Mouse (Mus musculus) heart, adult 2 months (tissue): ENCODE data around the gene Sestd1. TPM values are rescaled to one million over a fixed set of nuclear protein-coding genes. Genes with fewer than 3 reads are reported as not detected.

Source experiments
- DNase-seq, 2 experiments: peaks; one replicate each; pipeline ENCODE4 v3.0.0; 2021
- H3K27ac ChIP-seq: fragments of 200-600 bp; 2 replicates; pipeline ENCODE4 v1.8.1; 2022
- H3K27me3 ChIP-seq: fragments of 200-500 bp; 2 replicates; pipeline ENCODE4 v1.6.1; 2012; ENCODE audit warnings: mild to moderate bottlenecking, low read length, inconsistent platforms, mixed read lengths; ENCODE audit not compliant: control insufficient read depth, insufficient read depth
- H3K36me3 ChIP-seq: fragments of 200-500 bp; 2 replicates; pipeline ENCODE4 v1.6.1; 2012; ENCODE audit warnings: low read length, inconsistent platforms; ENCODE audit not compliant: control insufficient read depth, insufficient read depth
- H3K4me1 ChIP-seq: fragments of 200-500 bp; 2 replicates; pipeline ENCODE4 v1.6.1; 2011; ENCODE audit warnings: low read length; ENCODE audit not compliant: control insufficient read depth, insufficient read depth
- H3K4me3 ChIP-seq: fragments of 200-600 bp; 2 replicates; pipeline ENCODE4 v1.8.1; 2022
- H3K79me2 ChIP-seq: fragments of 200-500 bp; replicated peaks from 2 replicates; pipeline ENCODE4 v1.6.1; 2012; ENCODE audit warnings: mild to moderate bottlenecking, inconsistent platforms, low read length, moderate library complexity, mixed read lengths; ENCODE audit not compliant: control insufficient read depth, insufficient read depth
- H3K9ac ChIP-seq: fragments of 200-500 bp; 2 replicates; pipeline ENCODE4 v1.6.1; 2012; ENCODE audit warnings: low read depth, mild to moderate bottlenecking, control low read depth, inconsistent platforms, low read length, mixed read lengths
- CTCF ChIP-seq: fragments of 200-600 bp; IDR thresholded peaks from 2 replicates; pipeline ENCODE4 v1.8.1; 2022; ENCODE audit warnings: antibody characterized with exemption, mild to moderate bottlenecking, moderate library complexity
- EP300 ChIP-seq: fragments of 200-500 bp; IDR thresholded peaks from 2 replicates; pipeline ENCODE4 v1.6.1; 2011; ENCODE audit warnings: low read depth, low read length, control low read depth; ENCODE audit not compliant: insufficient read depth
- POLR2A ChIP-seq: fragments of 200-500 bp; IDR thresholded peaks from 2 replicates; pipeline ENCODE4 v1.6.1; 2011; ENCODE audit warnings: mild to moderate bottlenecking, low read depth, low read length, control low read depth; ENCODE audit not compliant: insufficient read depth
- WGBS: fragments of 180-500 bp; shearing (Covaris S2); methylation state at CpG from one replicate; pipeline ENCODE4 v1.1.7; 2018; 5-methylcytosine and 5-hydroxymethylcytosine counted together
- intact Hi-C: fragments of 180-260 bp; cut with DNase I; formaldehyde crosslinking; loops from one replicate; pipeline ENCODE4 v1.15.1; 2025
- polyA plus RNA-seq: library from polyadenylated mRNA; depleted of rRNA; stranded (reverse); fragments of >200 nt; gene quantifications from 2 replicates; pipeline ENCODE4 v1.2.3, GENCODE M21; 2012
- total RNA-seq, 2 experiments: library from RNA; stranded (reverse); gene quantifications; 2 replicates each; pipeline ENCODE4 v1.2.3; 2021

Sestd1 gene
- total and polyA plus RNA-seq, 3 experiments = 9.0 to 21.2 (median 18.3) TPM

- TF ChIP-seq POLR2A = no peak
- no peak for TF ChIP-seq EP300
- TF ChIP-seq CTCF = no peak
- peak overlapping the region; percentile 87 for H3K27ac ChIP-seq
- peaks cover 5% of the 10 kb centered on the region for H3K4me1 ChIP-seq
- H3K4me3 ChIP-seq = no peak overlapping the region
- H3K36me3 ChIP-seq = peaks cover 4% of the 10 kb centered on the region
- WGBS = 89% methylated on average over 10 of the region's 10 CpGs
- no peak for DNase-seq
- intact Hi-C loops = no loop called here
- H3K27me3 ChIP-seq = no peaks in the 10 kb centered on the region
- no peak overlapping the region for H3K9ac ChIP-seq
- no peaks in the 10 kb centered on the region for H3K79me2 ChIP-seq
These were observed 33.5 kb upstream of the Sestd1 start for GRCm38 (mm10) chr2:77313846-77314245.

GRCm38 (mm10) chr2:77312616-77313015 is 32.2 kb upstream of the Sestd1 start:
- intact Hi-C loops = no loop called here

DNA sequence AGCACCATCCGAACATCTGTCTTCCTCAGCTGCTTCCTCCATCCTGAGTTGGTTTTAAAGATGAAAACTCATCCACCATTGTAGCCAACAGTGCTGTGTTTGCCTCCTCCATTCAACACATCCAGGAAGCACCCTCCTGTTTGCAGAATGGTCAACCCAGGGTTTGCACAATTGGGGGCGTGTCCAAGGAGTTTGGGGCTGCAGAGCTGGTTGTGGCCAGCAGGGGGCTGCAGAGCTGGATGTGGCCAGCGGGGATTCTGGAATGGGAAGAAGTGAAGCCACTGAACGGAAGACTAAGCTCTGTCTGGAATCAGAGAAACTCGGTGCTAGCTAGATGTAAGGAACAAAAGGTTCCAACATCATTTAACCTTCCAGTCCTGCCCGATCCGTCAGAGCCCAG is 28.9 kb upstream of the Sestd1 start:
- intact Hi-C loops = loop anchor here (2.0 kb wide), 1 partner anchor 33 kb away; no protein-coding TSS in a partner anchor
- Histone ChIP-seq H3K9ac (no peak overlapping the region), H3K36me3 (peaks cover 4% of the 10 kb centered on the region), H3K4me3 (no peak overlapping the region), H3K27me3 (no peaks in the 10 kb centered on the region), H3K79me2 (no peaks in the 10 kb centered on the region), H3K4me1 (peaks cover 5% of the 10 kb centered on the region; the same call in 1 of the 2 replicates), H3K27ac (no peak overlapping the region)
- TF ChIP-seq CTCF (peak; percentile 88), EP300 (no peak)
- DNase-seq = peak; percentile 59 to 76
- WGBS = 54% methylated on average over 7 of the region's 7 CpGs

More at GRCm38 (mm10) chr2:77312616-77313015, 32.2 kb upstream of the Sestd1 start:
- H3K4me3 ChIP-seq = peak overlapping the region; percentile 27; the same call in 1 of the 2 replicates
- no peaks in the 10 kb centered on the region for H3K27me3 ChIP-seq
- no peaks in the 10 kb centered on the region for H3K79me2 ChIP-seq
- peak; percentile 35 to 60 for DNase-seq
- peak overlapping the region; percentile 5; the same call in 1 of the 2 replicates for H3K9ac ChIP-seq
- WGBS = 37% methylated on average over 9 of the region's 9 CpGs
- H3K27ac ChIP-seq = peak overlapping the region; percentile 87
- peaks cover 4% of the 10 kb centered on the region for H3K36me3 ChIP-seq
- H3K4me1 ChIP-seq = peaks cover 5% of the 10 kb centered on the region
- TF ChIP-seq CTCF (no peak), EP300 (0 out of 2 replicates have a peak, but pooled peaks have one; percentile 22), POLR2A (peak; percentile 63; the same call in 1 of the 2 replicates)

- WGBS = 58% methylated on average over 3 of the region's 3 CpGs
These were observed 24.1 kb upstream of the Sestd1 start for GRCm38 (mm10) chr2:77304494-77304893.

DNA sequence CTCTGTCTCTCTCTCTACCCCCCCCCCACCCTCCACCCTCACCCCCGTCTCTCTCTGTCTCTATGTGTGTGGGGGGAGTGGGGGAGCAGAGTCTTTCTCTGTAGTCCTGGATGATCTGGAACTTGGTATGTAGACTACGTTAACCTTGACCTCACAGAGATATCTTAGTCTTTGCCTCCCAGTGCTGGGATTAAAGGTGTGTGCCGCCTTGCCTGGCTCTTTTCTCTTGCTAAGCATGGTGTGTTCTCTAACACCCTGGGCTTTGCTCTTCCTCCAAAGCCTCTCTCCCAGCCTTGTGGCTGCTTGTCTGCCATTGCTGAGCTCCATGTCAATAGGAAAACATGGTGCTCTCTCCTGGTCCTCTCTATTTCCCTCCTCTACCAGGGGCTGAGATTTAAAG is 23.3 kb upstream of the Sestd1 start:
- Histone ChIP-seq H3K36me3 (no peaks in the 10 kb centered on the region), H3K9ac (no peak overlapping the region), H3K4me3 (no peak overlapping the region), H3K4me1 (no peaks in the 10 kb centered on the region), H3K27ac (no peak overlapping the region), H3K79me2 (no peaks in the 10 kb centered on the region), H3K27me3 (no peaks in the 10 kb centered on the region)
- TF ChIP-seq EP300 (no peak), POLR2A (no peak), CTCF (no peak)
- no peak for DNase-seq
- WGBS = 91% methylated on average over 3 of the region's 3 CpGs
- intact Hi-C loops = no loop called here

More at GRCm38 (mm10) chr2:77304494-77304893, 24.1 kb upstream of the Sestd1 start:
- Histone ChIP-seq H3K36me3 (no peaks in the 10 kb centered on the region), H3K4me3 (no peak overlapping the region), H3K27ac (no peak overlapping the region), H3K4me1 (no peaks in the 10 kb centered on the region), H3K79me2 (no peaks in the 10 kb centered on the region), H3K9ac (no peak overlapping the region), H3K27me3 (no peaks in the 10 kb centered on the region)
- intact Hi-C loops = no loop called here
- DNase-seq = no peak
- TF ChIP-seq CTCF = no peak
- no peak for TF ChIP-seq POLR2A
- TF ChIP-seq EP300 = no peak

DNA sequence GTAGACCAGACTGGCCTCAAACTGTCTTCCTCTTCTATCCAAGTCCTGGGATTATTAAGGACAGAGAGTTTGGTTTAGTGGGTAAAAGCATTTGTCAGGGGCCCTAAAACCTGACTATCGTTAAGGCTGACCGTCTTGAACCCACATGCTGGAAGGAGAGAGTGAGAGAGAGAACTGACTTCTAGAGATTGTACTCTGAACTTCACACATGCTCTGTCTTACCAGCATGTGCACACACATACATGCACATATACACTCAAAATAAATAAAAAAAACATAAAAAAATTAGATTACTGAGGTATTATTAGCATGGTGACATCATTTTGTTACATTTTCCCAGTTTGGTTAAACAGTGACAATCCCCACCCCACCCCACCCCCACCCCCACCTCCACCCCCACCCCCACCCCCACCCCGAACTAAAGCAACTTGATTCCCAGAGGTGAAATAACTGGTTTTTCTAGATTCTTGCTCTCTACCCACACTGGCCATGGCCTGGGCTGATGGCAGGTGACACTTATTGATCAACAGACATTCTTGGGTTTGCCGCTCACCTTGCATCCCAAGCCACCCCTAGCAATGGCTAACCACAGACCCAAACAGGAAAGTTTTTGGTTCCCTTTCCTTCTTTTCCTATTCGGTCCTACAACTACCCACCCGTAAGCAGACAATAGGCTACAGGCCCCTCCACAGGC is 22.4 kb upstream of the Sestd1 start:
- TF ChIP-seq CTCF = no peak
- DNase-seq = no peak
- no peaks in the 10 kb centered on the region for H3K27me3 ChIP-seq
- H3K79me2 ChIP-seq = no peaks in the 10 kb centered on the region
- 85% methylated on average over 6 of the region's 6 CpGs for WGBS
- no peak overlapping the region for H3K4me3 ChIP-seq
- H3K36me3 ChIP-seq = no peaks in the 10 kb centered on the region
- no peak overlapping the region for H3K9ac ChIP-seq
- H3K4me1 ChIP-seq = no peaks in the 10 kb centered on the region
- no peak overlapping the region for H3K27ac ChIP-seq
- intact Hi-C loops = no loop called here
